Comparison of ENCODE assay signal across 18 mouse cellular contexts in the genomic region with DNA sequence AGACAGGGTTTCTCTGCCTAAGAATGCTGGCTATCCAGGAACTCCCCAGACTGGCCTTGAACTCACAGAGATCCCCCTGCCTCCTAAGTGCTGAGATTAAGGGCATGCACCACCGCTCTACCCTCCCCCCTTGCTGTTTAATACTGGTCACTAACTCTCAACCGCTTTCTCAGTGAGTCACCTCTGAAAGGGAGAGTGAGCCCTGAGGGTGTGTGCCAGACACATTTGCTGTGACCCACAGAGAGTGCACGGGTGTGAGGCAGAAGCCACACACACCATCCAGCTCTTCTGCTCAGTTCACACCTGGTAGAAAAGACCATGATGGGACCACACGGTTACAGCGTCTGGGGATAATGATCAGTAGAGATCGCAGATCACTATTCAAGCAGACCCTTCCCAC.
"Had no signal": no experiment of that assay in that cellular context is flagged by ENCODE, and none has a peak within 500 bp of the region (broad histone marks: within the 10 kb centered on the region; RNA-seq: fewer than 3 reads in every experiment).

No protein-coding gene starts in this region.

- H3K27ac ChIP-seq: kidney, embryonic 15.5 days; limb, embryonic 12.5 days; liver, embryonic 13.5 days; lung, embryonic 15.5 days; macrophage; midbrain, embryonic 15.5 days; neural tube, embryonic 13.5 days had no signal

- H3K9me3 ChIP-seq: kidney, embryonic 15.5 days; limb, embryonic 12.5 days; liver, embryonic 13.5 days; lung, embryonic 15.5 days; megakaryocyte, embryonic 14.5 days; midbrain, embryonic 15.5 days; neural tube, embryonic 13.5 days had no signal

- DNase-seq: kidney, postnatal 14 days; layer of hippocampus, adult 9-11 months; layer of hippocampus, postnatal 36 days; liver; liver, embryonic 13.5 days; liver, postnatal 0 days; lung, postnatal 14 days; right cerebral cortex, postnatal 14 days; thymus, adult 18-20 months; thymus, postnatal 14 days had no signal

- H3K4me3 ChIP-seq: kidney, embryonic 15.5 days; limb, embryonic 12.5 days; liver, embryonic 13.5 days; lung, embryonic 15.5 days; megakaryocyte, embryonic 14.5 days; midbrain, embryonic 15.5 days; neural tube, embryonic 13.5 days had no signal

- H3K27me3 ChIP-seq: kidney, embryonic 15.5 days; limb, embryonic 12.5 days; liver, embryonic 13.5 days; lung, embryonic 15.5 days; megakaryocyte, embryonic 14.5 days; midbrain, embryonic 15.5 days; neural tube, embryonic 13.5 days had no signal

- ATAC-seq: liver, postnatal 0 days; midbrain, embryonic 15.5 days had no signal

- H3K4me2 ChIP-seq: kidney, embryonic 15.5 days; limb, embryonic 12.5 days; liver, embryonic 13.5 days; lung, embryonic 15.5 days; midbrain, embryonic 11.5 days; midbrain, embryonic 15.5 days; neural tube, embryonic 13.5 days had no signal

- H3K9ac ChIP-seq: kidney, embryonic 15.5 days; limb, embryonic 12.5 days; liver, embryonic 13.5 days; liver, postnatal 0 days; lung, embryonic 15.5 days; midbrain, embryonic 15.5 days; neural tube, embryonic 13.5 days had no signal
